Mouse (Mus musculus): Measurements from ENCODE around the gene Ubqln2. TPM values are rescaled to one million over a fixed set of nuclear protein-coding genes. Genes with fewer than 3 reads are reported as not detected.

The Ubqln2 gene
- 55.1 and 63.9 TPM in 2 replicates for polyA plus RNA-seq (2016; fragmentation: Nextera tagmentation; extraction: Ambion mirVana)

- Histone ChIP-seq H3K4me2 (peak within 1 kb of the TSS; percentile 64), H3K36me3 (replicated peaks) (peaks cover 6% of the 10 kb centered on the region; the same call in 1 of the 2 replicates), H3K4me1 (peaks cover 5% of the 10 kb centered on the region; the same call in 1 of the 2 replicates), H3K27me3 (no peaks in the 10 kb centered on the region), H3K4me3 (replicated peaks) (peak within 1 kb of the TSS; percentile 67), H3K9ac (peak within 1 kb of the TSS; percentile 87), H3K9me3 (no peaks in the 10 kb centered on the region), H3K27ac (peak within 1 kb of the TSS; percentile 96)
- peak; percentile 93 for ATAC-seq (ENCODE audit: low FRiP score)
- WGBS = 19% methylated on average over 49 of the region's 76 CpGs
Observed at GRCm38 (mm10) chrX:153497688-153498516, at the start of gene Ubqln2. TSS of gene Ubqln2 (plus strand) at chrX:153498227.

GRCm38 (mm10) chrX:153451946-153452345 lies 46.1 kb upstream of the Ubqln2 start:
- no peak for ATAC-seq (ENCODE audit: low FRiP score)
- Histone ChIP-seq H3K36me3 (replicated peaks) (no peaks in the 10 kb centered on the region), H3K4me1 (no peaks in the 10 kb centered on the region), H3K27me3 (no peaks in the 10 kb centered on the region), H3K9me3 (no peaks in the 10 kb centered on the region), H3K4me3 (replicated peaks) (no peak overlapping the region), H3K27ac (no peak overlapping the region), H3K4me2 (no peak overlapping the region), H3K9ac (no peak overlapping the region)
- 74% methylated on average over 5 of the region's 5 CpGs for WGBS

- no peaks in the 10 kb centered on the region for H3K36me3 ChIP-seq (replicated peaks)
- 23% methylated on average over 8 of the region's 8 CpGs for WGBS
- no peaks in the 10 kb centered on the region for H3K4me1 ChIP-seq
- H3K27me3 ChIP-seq = no peaks in the 10 kb centered on the region
- peak overlapping the region; percentile 57; the same call in 1 of the 2 replicates for H3K27ac ChIP-seq
- no peaks in the 10 kb centered on the region for H3K9me3 ChIP-seq
- H3K4me2 ChIP-seq = peak overlapping the region; percentile 15; the same call in 1 of the 2 replicates
- H3K4me3 ChIP-seq (replicated peaks) = no peak overlapping the region
- H3K9ac ChIP-seq = no peak overlapping the region
- ATAC-seq (ENCODE audit: low FRiP score) = peak; percentile 83
Observed at GRCm38 (mm10) chrX:153476760-153477248, 21.2 kb upstream of the Ubqln2 start.

GRCm38 (mm10) chrX:153492326-153492725 lies 5.7 kb upstream of the Ubqln2 start:
- H3K9ac ChIP-seq = no peak overlapping the region
- no peaks in the 10 kb centered on the region for H3K4me1 ChIP-seq
- H3K27me3 ChIP-seq = no peaks in the 10 kb centered on the region
- no peaks in the 10 kb centered on the region for H3K9me3 ChIP-seq
- no peak overlapping the region for H3K4me2 ChIP-seq
- 78% methylated on average over 3 of the region's 3 CpGs for WGBS
- H3K36me3 ChIP-seq (replicated peaks) = no peaks in the 10 kb centered on the region
- ATAC-seq (ENCODE audit: low FRiP score) = no peak
- H3K27ac ChIP-seq = no peak overlapping the region
- H3K4me3 ChIP-seq (replicated peaks) = no peak overlapping the region

- H3K9me3 ChIP-seq = no peaks in the 10 kb centered on the region
- ATAC-seq (ENCODE audit: low FRiP score) = peak; percentile 22; the same call in 1 of the 2 replicates
- H3K27me3 ChIP-seq = no peaks in the 10 kb centered on the region
- H3K4me3 ChIP-seq (replicated peaks) = peak overlapping the region; percentile 67
- 20% methylated on average over 30 of the region's 30 CpGs for WGBS
- peak overlapping the region; percentile 96 for H3K27ac ChIP-seq
- peak overlapping the region; percentile 64 for H3K4me2 ChIP-seq
- peaks cover 8% of the 10 kb centered on the region; the same call in 1 of the 2 replicates for H3K4me1 ChIP-seq
- H3K9ac ChIP-seq = peak overlapping the region; percentile 87
- H3K36me3 ChIP-seq (replicated peaks) = peaks cover 6% of the 10 kb centered on the region; the same call in 1 of the 2 replicates
Observed at GRCm38 (mm10) chrX:153498665-153499293, 752 bp downstream of the Ubqln2 start.

- Histone ChIP-seq H3K4me3 (replicated peaks) (peak overlapping the region; percentile 67), H3K27ac (peak overlapping the region; percentile 96), H3K4me1 (peaks cover 8% of the 10 kb centered on the region; the same call in 1 of the 2 replicates), H3K36me3 (replicated peaks) (peaks cover 6% of the 10 kb centered on the region; the same call in 1 of the 2 replicates), H3K9ac (peak overlapping the region; percentile 87), H3K27me3 (no peaks in the 10 kb centered on the region), H3K9me3 (no peaks in the 10 kb centered on the region), H3K4me2 (peak overlapping the region; percentile 64)
- ATAC-seq (ENCODE audit: low FRiP score) = no peak
- 18% methylated on average over 32 of the region's 32 CpGs for WGBS
Observed at GRCm38 (mm10) chrX:153499294-153500046, 1.4 kb downstream of the Ubqln2 start.

GRCm38 (mm10) chrX:153500047-153500345 lies 2.0 kb downstream of the Ubqln2 start:
- WGBS = 28% methylated on average over 12 of the region's 12 CpGs
- H3K4me2 ChIP-seq = peak overlapping the region; percentile 64
- ATAC-seq (ENCODE audit: low FRiP score) = no peak
- peaks cover 6% of the 10 kb centered on the region; the same call in 1 of the 2 replicates for H3K36me3 ChIP-seq (replicated peaks)
- peak overlapping the region; percentile 87 for H3K9ac ChIP-seq
- peak overlapping the region; percentile 96 for H3K27ac ChIP-seq
- no peaks in the 10 kb centered on the region for H3K27me3 ChIP-seq
- peaks cover 8% of the 10 kb centered on the region; the same call in 1 of the 2 replicates for H3K4me1 ChIP-seq
- no peaks in the 10 kb centered on the region for H3K9me3 ChIP-seq
- H3K4me3 ChIP-seq (replicated peaks) = peak overlapping the region; percentile 67

- Histone ChIP-seq H3K4me1 (peaks cover 8% of the 10 kb centered on the region; the same call in 1 of the 2 replicates), H3K27me3 (no peaks in the 10 kb centered on the region), H3K36me3 (replicated peaks) (no peaks in the 10 kb centered on the region), H3K9me3 (no peaks in the 10 kb centered on the region), H3K4me2 (no peak overlapping the region), H3K4me3 (replicated peaks) (no peak overlapping the region), H3K9ac (no peak overlapping the region), H3K27ac (no peak overlapping the region)
- 45% methylated on average over 9 of the region's 9 CpGs for whole genome bisulfite sequencing
- ATAC-seq (ENCODE audit: low FRiP score) = no peak
Observed at GRCm38 (mm10) chrX:153505954-153506353, 7.9 kb downstream of the Ubqln2 start.

- Histone ChIP-seq H3K4me2 (no peak overlapping the region), H3K9me3 (no peaks in the 10 kb centered on the region), H3K36me3 (replicated peaks) (no peaks in the 10 kb centered on the region), H3K4me3 (replicated peaks) (no peak overlapping the region), H3K4me1 (no peaks in the 10 kb centered on the region), H3K9ac (no peak overlapping the region), H3K27ac (no peak overlapping the region), H3K27me3 (no peaks in the 10 kb centered on the region)
- no peak for ATAC-seq (ENCODE audit: low FRiP score)
- 92% methylated on average over 5 of the region's 5 CpGs for WGBS
Observed at GRCm38 (mm10) chrX:153515491-153515890, 17.5 kb downstream of the Ubqln2 start.

GRCm38 (mm10) chrX:153528399-153528798 lies 30.4 kb downstream of the Ubqln2 start:
- no peak; the same call in 1 of the 2 replicates for ATAC-seq (ENCODE audit: low FRiP score)
- Histone ChIP-seq H3K27ac (no peak overlapping the region), H3K4me1 (no peaks in the 10 kb centered on the region), H3K4me2 (no peak overlapping the region), H3K27me3 (no peaks in the 10 kb centered on the region), H3K4me3 (replicated peaks) (no peak overlapping the region), H3K9ac (no peak overlapping the region), H3K36me3 (replicated peaks) (no peaks in the 10 kb centered on the region), H3K9me3 (no peaks in the 10 kb centered on the region)
- WGBS = 7% methylated on average over 2 of the region's 2 CpGs

All from forebrain, embryonic 12.5 days (tissue).